ENCODE assay signal across 10 mouse cellular contexts in the genomic region with DNA sequence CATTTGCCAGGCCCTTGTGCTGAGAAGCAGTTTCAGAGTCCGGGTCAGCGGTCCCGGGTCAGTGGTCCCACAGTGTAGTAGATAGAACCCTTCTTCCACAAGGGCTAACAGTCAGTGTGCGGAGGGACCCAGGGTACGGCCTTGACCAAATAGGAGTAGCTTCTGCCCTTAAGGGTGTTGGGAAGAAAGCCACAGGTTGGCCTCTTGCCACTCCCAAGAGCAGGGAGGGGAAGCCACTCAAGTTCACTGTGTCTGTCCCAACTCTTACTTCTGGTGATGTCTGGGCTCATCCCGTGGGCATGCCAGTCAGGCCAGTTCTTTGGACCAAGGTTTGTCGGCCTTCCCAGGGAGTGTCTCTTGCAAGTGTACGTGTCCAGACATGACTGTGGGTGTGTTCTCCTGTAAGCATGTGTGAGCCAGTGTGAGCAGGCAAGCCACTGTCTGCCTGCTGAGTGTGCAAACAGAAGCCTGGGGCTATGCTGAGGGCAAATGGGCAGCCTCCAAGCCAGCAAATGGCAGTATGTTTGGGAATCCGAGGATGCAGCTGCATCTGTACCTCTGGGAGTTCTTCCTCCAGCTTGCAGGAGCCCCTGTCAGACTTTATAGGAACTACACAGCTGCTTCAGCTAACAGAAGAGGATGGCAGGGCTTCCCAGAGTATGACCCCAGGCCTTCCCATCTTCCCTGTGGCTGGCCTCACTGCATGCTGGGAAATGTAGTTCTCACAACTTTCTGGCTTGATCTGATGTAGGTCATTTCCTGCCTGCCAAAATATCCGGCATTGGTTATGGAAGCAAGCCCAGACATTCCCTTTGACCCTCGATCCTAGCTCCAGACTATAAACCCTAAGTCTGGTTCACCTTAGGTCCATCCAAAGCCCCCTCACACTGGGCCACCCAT. TPM values are rescaled to one million over a fixed set of nuclear protein-coding genes. Genes with fewer than 3 reads are reported as not detected.
A peak's percentile ranks its signal among the peaks of the same experiment; 100 is the strongest.
DNase-seq lines count a peak whose midpoint lies in the region; ATAC-seq and TF ChIP-seq lines count a peak whose summit lies in the region.
"Had no signal": no experiment of that assay in that cellular context is flagged by ENCODE, and none has a peak within 500 bp of the region (broad histone marks: within the 10 kb centered on the region; RNA-seq: fewer than 3 reads in every experiment).

No protein-coding gene starts in this region.

- no peak for TF ChIP-seq CTCF in E14TG2a.4 (conservative IDR thresholded peaks at IDR 0.05; ENCODE audit: low read length)
- no peak for TF ChIP-seq CTCF in left cerebral cortex, adult 2 months (IDR thresholded peaks at IDR 0.05)

- H3K27me3 ChIP-seq in heart, embryonic 10.5 days (ENCODE audit: insufficient read depth, poor library complexity, severe bottlenecking) = no peaks in the 10 kb centered on the region
- no peaks in the 10 kb centered on the region for H3K27me3 ChIP-seq in E14TG2a.4 (ENCODE audit: insufficient read depth, low read length)
- no peaks in the 10 kb centered on the region for H3K27me3 ChIP-seq in forebrain, embryonic 14.5 days (replicated peaks; ENCODE audit: control insufficient read depth, insufficient read depth, low read length)
- H3K27me3 ChIP-seq: liver, embryonic 15.5 days had no signal

- no peak for ATAC-seq in forebrain, embryonic 14.5 days

- H3K4me1 ChIP-seq in heart, embryonic 10.5 days = peaks cover 38% of the 10 kb centered on the region
- peaks cover 42% of the 10 kb centered on the region for H3K4me1 ChIP-seq in E14TG2a.4 (replicated peaks; ENCODE audit: low read depth, low read length)
- no peaks in the 10 kb centered on the region for H3K4me1 ChIP-seq in forebrain, embryonic 14.5 days (ENCODE audit: control insufficient read depth, insufficient read depth, low read length)
- H3K4me1 ChIP-seq: liver, embryonic 15.5 days had no signal

- no peak overlapping the region for H3K4me2 ChIP-seq in forebrain, embryonic 14.5 days (ENCODE audit: low read length)
- H3K4me2 ChIP-seq: liver, embryonic 15.5 days had no signal

- H3K4me3 ChIP-seq in heart, embryonic 10.5 days = no peak overlapping the region
- H3K4me3 ChIP-seq in E14TG2a.4 (replicated peaks; ENCODE audit: low read length) = peak overlapping the region; percentile 60
- no peak overlapping the region for H3K4me3 ChIP-seq in left cerebral cortex, adult 2 months
- H3K4me3 ChIP-seq in forebrain, embryonic 14.5 days (ENCODE audit: low read depth, low read length) = no peak overlapping the region
- H3K4me3 ChIP-seq: liver, embryonic 15.5 days had no signal

- intact Hi-C loops in left cerebral cortex, adult 2 months (cut with DNase I) = no loop called here

- no peak overlapping the region for H3K27ac ChIP-seq in heart, embryonic 10.5 days
- no peak overlapping the region for H3K27ac ChIP-seq in left cerebral cortex, adult 2 months
- no peak overlapping the region for H3K27ac ChIP-seq in forebrain, embryonic 14.5 days (ENCODE audit: low read depth, low read length)
- H3K27ac ChIP-seq: liver, embryonic 15.5 days had no signal

- peak; percentile 95 for DNase-seq in heart, adult 11 months
- no peak for DNase-seq in heart, embryonic 10.5 days (ENCODE audit: low spot score)
- peak; percentile 40 for DNase-seq in embryo, embryonic 10.5 days (ENCODE audit: low spot score)
- peak; percentile 76 for DNase-seq in kidney, postnatal 10 days
- DNase-seq in left cerebral cortex, adult 2 months (ENCODE audit: extremely low spot score in 1 of 2, low spot score in 2 of 2) = no peak
- no peak for DNase-seq in spleen, postnatal 36 days (ENCODE audit: low spot score in 2 of 2)
- no peak for DNase-seq in forebrain, embryonic 14.5 days (ENCODE audit: low spot score)
- DNase-seq: thymus, adult 2 months had no signal

- peaks cover 28% of the 10 kb centered on the region for H3K36me3 ChIP-seq in heart, embryonic 10.5 days
- H3K36me3 ChIP-seq in E14TG2a.4 (ENCODE audit: insufficient read depth, low read length) = peaks cover 48% of the 10 kb centered on the region
- peaks cover 63% of the 10 kb centered on the region for H3K36me3 ChIP-seq in forebrain, embryonic 14.5 days (ENCODE audit: control insufficient read depth, insufficient read depth, low read length)

- 74% methylated on average over 11 of the region's 11 CpGs for WGBS in heart, embryonic 10.5 days
- WGBS in forebrain, embryonic 14.5 days = 85% methylated on average over 11 of the region's 11 CpGs

- H3K9ac ChIP-seq in forebrain, embryonic 14.5 days (ENCODE audit: low read length) = no peak overlapping the region
- H3K9ac ChIP-seq: liver, embryonic 15.5 days had no signal

- H3K9me3 ChIP-seq in heart, embryonic 10.5 days = no peaks in the 10 kb centered on the region
- no peaks in the 10 kb centered on the region for H3K9me3 ChIP-seq in E14TG2a.4 (ENCODE audit: low read length)
- no peaks in the 10 kb centered on the region for H3K9me3 ChIP-seq in forebrain, embryonic 14.5 days (replicated peaks; ENCODE audit: control insufficient read depth, low read length)
- H3K9me3 ChIP-seq: liver, embryonic 15.5 days had no signal

RNA-seq across cellular contexts. Expression of a gene that starts 53.3 kb away (rescaled TPM):
- 1.7 and 3.9 TPM in 2 replicates for polyA plus RNA-seq in heart, embryonic 10.5 days (2016; fragmentation: Nextera tagmentation; extraction: Ambion mirVana)
- total RNA-seq in left cerebral cortex, adult 2 months (2021) = 100 to 1,000 TPM; 112 to 114 TPM
- polyA plus RNA-seq in forebrain, embryonic 14.5 days (2014; fragmentation: Nextera tagmentation; extraction: Ambion mirVana) = 8.5 and 10.8 TPM in 2 replicates

Comparison
In these comparisons a context has a peak if more than half of its experiments do, and no peak if none do; other contexts are left out.
1. DNase-seq: peak in heart, adult 11 months (single experiment), embryo, embryonic 10.5 days (single experiment) and kidney, postnatal 10 days (single experiment); none in heart, embryonic 10.5 days (single experiment), left cerebral cortex, adult 2 months (0 of 2), spleen, postnatal 36 days (0 of 2) and forebrain, embryonic 14.5 days (single experiment).